Mouse (Mus musculus) thymus, postnatal 10 days (tissue): ENCODE measurements at regions not wholly inside any gene's neighbourhood (a gene's known extent, or its start where the extent isn't known, plus 50 kb on each side); places are given as distances from the start of the nearest gene placed in this dataset.
"Not testable (repeated sequence)": the region's sequence is repeated elsewhere in the genome, so short reads cannot be mapped to it uniquely, and the experiment has no call there.

Source experiments
- DNase-seq, 2 experiments: peaks; one replicate each; pipeline ENCODE4 v3.0.0; 2021; ENCODE audit warnings: low spot score in 2 of 2

DNA sequence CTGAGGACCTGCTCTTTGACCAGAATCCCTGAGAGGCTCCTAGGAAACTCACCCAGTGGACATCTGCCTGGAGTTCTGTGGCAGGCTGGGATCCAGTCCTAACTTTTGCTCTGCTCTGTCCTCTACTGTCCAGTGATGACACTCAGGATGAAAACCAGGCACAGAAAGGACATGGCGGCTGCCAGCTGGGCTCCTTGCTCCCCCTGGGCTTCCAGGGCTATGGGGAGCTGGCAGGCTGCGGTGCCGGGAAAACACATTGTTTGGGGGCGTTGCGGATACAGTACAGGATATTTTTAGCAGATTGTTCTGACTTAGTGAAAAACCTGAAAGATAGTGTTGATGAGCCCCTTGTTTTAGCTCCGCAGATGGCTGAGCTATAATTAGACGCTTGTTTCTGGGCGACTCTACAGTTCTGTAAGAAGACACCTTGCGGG, 94.2 kb upstream of the Klf13 start:
- DNase-seq: peak; percentile 57 to 58

GRCm38 (mm10) chr7:64030650-64031049, 91.9 kb upstream of the Klf13 start:
- DNase-seq: no peak

GRCm38 (mm10) chr7:64027100-64027499, 88.4 kb upstream of the Klf13 start:
- DNase-seq: no peak

GRCm38 (mm10) chr7:64025155-64025554, 86.4 kb upstream of the Klf13 start:
- DNase-seq: no peak

DNA sequence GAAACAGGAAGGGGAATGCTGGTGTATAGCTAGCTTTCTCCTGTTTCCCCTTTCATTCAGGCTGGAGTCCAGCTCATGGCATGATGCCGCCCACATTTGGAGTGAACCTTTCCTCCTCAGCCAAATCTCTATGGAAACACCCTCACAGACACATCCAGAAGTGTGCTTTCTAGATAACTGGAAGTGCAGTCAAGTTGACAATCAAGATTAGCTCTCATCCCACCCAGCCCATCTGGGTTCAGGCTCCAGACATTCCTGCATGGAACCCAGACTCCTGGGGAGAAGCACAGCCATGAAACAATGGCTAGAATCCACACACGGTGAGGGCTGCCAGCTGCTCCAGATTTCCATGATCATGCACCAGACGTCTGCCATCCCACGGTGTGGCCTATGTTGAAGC, 85.5 kb upstream of the Klf13 start:
- no peak for DNase-seq

GRCm38 (mm10) chr7:64022711-64023468, 84.2 kb upstream of the Klf13 start:
- no peak for DNase-seq

DNA sequence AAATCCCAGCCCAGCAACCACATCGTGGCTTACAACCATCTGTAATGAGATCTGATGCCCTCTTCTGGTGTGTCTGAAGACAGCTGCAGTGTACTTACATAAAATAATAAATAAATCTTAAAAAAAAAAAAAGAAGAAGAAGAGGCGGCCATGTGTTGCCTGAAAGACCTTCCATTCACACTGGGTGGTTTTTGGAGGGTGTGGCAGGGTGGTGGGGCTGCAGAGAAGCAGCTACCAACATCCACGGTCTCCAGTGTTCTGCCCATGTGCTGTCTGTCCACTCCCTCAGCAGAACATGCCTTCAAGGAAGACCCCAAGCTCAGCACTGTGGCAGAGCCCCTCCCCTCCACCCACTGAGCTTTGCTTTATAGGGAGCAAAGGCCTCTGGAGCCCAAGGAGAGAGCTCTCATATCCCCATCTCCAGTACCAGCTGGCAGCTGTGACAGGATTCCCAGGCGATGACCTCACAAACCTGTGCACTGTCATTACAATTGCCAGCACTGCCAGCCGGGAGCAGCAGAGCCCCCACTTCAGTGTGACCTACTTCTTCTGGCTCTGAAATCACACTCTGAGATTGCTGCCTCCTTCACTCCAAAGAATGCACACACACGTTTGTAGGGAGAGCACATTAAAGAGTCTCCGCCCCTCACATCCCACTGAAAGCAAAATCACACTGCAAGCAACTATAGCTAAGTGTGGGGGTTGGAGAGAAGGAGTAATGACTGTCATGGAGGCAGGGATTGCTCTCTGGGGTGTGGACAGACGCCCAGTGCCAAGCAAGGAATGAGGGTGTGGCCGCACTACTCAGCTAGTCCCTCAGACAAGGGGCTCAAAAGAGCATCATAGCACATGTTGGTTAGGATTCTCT, 82.8 kb upstream of the Klf13 start:
- DNase-seq: no peak

- DNase-seq: no peak
Measured at GRCm38 (mm10) chr7:64018107-64018506, 79.4 kb upstream of the Klf13 start.

GRCm38 (mm10) chr7:64016874-64017273, 78.2 kb upstream of the Klf13 start:
- DNase-seq: no peak

DNA sequence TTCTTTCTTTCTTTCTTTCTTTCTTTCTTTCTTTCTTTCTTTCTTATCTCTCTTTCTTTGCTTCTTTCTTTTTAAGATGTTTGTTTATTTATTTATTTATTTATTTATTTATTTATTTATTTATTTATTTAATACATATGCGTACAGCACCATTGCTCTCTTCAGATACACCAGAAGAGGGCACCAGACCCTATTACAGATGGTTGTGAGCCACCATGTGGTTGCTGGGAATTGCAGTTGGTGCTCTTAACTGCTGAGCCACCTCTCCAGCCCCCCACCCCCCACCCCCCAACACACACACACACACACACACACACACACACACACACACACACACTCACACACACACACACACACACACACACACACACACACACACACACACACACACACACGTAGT, 76.4 kb upstream of the Klf13 start:
- DNase-seq: not testable (repeated sequence)

GRCm38 (mm10) chr7:64014227-64014626, 75.5 kb upstream of the Klf13 start:
- DNase-seq: no peak

GRCm38 (mm10) chr7:64013023-64013547, 74.4 kb upstream of the Klf13 start:
- no peak for DNase-seq

DNA sequence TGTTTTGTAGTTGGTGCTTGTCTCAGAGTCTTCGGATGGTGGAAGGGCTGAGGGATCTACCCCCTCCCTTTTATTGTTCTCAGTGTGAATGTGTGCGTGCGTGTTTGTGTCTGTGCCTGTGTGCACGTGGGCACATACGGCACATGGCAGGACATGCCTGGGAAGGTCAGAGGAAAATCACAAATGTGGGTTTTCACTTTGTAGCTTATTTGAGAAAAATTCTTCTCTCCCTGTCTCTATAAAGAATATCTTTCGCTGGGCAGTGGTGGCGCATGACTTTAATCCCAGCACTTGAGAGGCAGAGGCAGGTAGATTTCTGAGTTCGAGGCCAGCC, 73.5 kb upstream of the Klf13 start:
- no peak for DNase-seq

DNA sequence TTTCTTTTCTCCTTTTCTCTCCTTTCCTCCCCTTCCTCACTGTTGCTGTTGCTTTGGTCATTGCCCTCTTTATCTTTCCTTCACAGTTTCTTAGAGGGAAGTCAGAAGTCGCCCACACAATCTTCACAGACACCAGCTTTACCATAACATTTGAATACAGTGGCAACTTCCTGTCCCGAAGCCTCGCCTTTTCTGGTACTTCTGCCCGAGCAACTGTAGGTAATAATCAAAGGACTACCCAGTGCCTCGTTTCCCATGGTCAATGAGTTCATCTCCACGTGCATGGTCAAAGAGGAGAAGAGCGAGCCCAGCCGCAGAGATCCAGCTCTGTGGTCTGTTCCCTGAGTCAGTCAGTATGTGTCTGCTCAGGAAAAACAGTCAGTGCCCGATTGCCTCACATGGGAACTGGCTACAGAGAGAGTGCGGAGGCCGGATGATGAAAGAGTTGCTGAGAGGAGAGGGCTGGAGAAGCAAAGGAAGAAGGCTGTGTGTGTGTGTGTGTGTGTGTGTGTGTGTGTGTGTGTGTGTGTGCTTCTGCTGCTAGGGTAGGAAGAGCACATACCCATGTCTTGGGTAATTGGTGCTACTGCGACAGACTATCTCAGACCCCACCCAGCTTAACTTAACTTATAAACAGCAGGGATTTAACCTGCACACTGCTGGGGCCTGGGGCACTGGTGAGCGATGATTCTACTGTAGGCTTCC, 73.0 kb upstream of the Klf13 start:
- peak; percentile 42 to 51 for DNase-seq

DNA sequence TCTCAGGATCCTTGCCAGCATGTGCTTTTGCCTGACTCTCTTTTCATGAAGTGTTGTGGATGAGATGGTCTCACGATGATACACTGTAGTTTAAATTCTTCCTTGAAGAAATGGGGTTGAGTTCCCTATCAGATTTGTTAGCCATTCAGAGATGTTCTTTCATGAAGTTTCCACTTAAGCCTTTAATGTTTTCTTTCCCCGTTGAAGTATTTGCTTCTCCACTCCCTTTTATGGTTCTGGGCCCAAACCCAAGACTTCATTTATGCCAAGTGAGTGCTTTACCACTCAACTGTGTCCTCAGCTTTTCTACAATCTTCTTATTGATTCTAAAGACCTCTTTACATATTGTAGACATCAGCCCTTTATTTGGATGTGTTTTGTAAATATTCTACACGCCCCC, 71.9 kb upstream of the Klf13 start:
- no peak for DNase-seq

DNA sequence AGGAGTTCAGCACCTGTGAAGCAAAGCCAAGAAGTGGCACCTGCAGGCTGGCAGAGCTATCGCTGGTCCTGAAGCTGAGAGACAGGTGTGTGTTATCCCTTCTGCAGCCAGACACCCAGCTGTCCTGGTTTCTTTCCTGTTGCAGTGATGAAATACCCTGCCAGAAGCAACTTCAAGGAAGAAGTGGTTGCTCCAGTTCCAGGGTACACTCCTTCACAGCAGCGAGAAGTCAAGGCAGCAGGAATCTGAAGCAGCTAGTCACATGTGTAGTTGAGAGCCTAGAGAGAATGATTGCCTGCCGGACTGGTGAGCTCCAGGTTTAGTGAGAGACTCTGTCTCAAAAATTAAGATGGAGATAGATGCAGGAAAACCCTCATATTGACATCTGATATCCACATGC, 69.1 kb upstream of the Klf13 start:
- no peak for DNase-seq

DNA sequence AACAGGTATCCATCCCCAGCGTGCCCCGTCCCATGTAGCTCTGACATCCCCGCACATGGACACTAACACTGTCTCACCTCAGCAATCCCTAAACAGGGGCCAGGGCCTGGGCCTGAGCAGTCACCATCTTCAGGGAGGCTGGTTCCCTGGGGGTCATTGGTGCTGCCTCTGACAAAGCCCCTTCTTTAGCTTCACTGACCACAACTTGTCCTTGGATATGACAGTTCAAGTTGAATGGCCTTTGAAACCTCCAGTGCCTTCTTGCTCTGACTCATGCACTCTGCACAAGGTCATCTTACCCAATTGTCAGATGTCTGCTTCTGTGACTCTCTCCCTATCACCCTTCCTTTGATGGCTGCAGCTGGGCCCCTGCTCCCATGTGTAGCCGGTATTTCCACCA, 68.2 kb upstream of the Klf13 start:
- DNase-seq: no peak

GRCm38 (mm10) chr7:64005765-64006164, 67.0 kb upstream of the Klf13 start:
- DNase-seq: no peak

DNA sequence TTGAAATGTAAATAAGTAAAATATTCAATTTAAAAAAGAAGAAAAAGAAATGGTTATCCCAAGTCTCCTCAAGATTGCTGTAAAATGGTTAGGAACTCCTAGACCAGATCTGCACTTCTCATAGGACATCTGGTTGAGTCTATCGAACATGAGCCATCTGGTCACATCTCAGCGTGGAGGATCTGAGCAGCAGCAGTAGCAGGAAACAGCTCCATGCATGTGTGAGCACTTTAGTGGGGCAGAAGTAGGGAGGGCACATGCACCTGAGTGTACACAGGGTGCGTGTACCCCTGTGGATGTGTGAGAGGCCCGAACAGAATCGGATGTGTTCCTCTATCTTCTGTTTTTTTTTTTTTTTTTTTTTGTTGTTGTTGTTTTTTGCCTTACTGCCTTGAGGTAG, 65.2 kb upstream of the Klf13 start:
- DNase-seq: peak in 1 of 2 experiments; percentile 66

DNA sequence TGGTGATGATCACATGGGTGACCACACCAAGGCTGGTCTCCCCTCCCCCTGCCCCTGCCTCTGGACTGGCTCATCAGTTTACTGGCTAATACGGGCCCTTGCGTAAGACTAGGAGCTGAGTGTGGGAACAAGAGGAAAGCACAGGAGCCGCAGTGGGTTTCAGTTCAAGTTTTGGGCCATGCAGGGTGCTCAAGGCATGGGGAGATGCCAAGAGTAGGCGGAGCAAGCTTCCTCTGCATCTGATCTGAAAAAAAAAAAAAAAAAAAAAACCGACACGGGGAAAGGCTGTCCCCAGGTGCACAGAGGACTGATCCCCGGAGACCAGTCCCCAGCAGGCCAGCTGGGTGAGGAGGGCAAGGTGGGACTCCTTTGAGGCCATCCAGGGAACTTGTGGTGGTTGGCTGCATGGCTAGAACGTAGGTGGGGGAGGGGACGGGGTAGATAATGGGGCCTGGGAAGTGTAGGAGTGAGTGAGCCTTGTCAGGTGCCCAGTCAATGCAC, 62.9 kb upstream of the Klf13 start:
- no peak for DNase-seq

- DNase-seq: peak; percentile 84 to 91
Measured at GRCm38 (mm10) chr7:63998995-63999960, 60.6 kb upstream of the Klf13 start.
